Mouse (Mus musculus) megakaryocyte progenitor cell, adult 5-6 weeks (primary cell): Measurements from ENCODE around the gene Eps8l3. TPM values are rescaled to one million over a fixed set of nuclear protein-coding genes. Genes with fewer than 3 reads are reported as not detected.

Source experiments
- ATAC-seq: replicated peaks from 2 replicates; pipeline ENCODE4 v1.8.0; 2016; ENCODE audit warnings: mild to moderate bottlenecking, moderate TSS enrichment, inconsistent platforms; ENCODE audit not compliant: poor library complexity
- total RNA-seq, 2 experiments: library from RNA; stranded (forward) in 1 of 2; stranded (reverse) in 1 of 2; fragments of 157-497, 149-512 nt in 1 of 2; fragments of 200-1000 nt in 1 of 2; gene quantifications; 2 replicates each; pipeline versions ENCODE4 v1.2.3 to v1.2.4; 2015 to 2017

The Eps8l3 gene
- total RNA-seq, 2 experiments from 2014 or later, result 0.07 TPM; not detected in 1

DNA sequence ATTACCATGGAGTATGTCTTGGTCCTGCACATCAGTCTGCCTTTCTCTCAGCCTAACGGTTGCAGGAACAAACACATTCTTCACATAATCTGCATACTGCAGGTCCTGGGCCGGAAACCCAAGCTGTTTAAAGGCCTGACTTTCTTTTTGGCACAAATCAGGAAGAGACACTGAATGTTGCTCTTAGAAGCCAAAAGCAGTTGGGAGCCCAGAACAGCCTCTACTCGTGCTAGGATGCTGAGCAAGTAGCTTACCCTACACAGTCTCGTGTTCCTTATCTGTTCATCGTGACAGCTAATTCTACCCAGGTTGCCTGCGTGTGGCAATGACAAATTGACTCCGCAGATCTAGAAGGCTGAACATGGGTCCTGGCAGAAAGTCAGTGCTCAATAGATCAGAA, 63.5 kb downstream of the Eps8l3 start:
- no peak for ATAC-seq

DNA sequence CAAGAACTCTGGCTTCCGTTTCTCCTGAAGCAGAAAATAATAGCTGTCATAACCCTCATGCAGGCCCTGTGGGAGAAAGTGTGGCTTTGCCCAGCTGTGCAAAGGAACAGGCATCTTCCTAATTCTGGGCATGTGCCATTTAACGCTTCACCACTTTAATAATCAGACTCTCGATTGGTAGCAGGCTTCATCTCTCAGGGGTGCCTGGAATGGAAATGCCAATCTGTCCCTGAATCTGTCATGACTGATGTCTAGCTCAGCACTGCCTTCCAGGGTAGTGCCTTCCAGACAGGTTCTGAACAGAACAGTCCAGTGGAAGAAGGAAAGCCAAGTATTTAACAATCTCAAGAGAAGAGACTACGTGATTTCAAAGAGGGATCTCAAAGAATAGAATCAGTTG, 64.2 kb downstream of the Eps8l3 start:
- ATAC-seq, result no peak

Other genes with a start within 250 kb of the Eps8l3 start
- gene Gm10961, start 245.9 kb upstream of the Eps8l3 start, total RNA-seq (2015), result not detected in 2 replicates
- gene Gm10961, start 245.9 kb upstream of the Eps8l3 start, total RNA-seq (2017), result not detected in 2 replicates
- 18.5 and 19.7 TPM in 2 replicates for gene Strip1, start 245.5 kb upstream of the Eps8l3 start, total RNA-seq (2015)
- gene Strip1, start 245.5 kb upstream of the Eps8l3 start, total RNA-seq (2017), result 18.5 and 26.1 TPM in 2 replicates
- gene Ahcyl1, start 180.7 kb upstream of the Eps8l3 start, total RNA-seq (2015), result 82.8 and 84.9 TPM in 2 replicates
- 42.3 and 73.4 TPM in 2 replicates for gene Ahcyl1, start 180.7 kb upstream of the Eps8l3 start, total RNA-seq (2017)
- 2.2 and 4.8 TPM in 2 replicates for gene Csf1, start 116.8 kb upstream of the Eps8l3 start, total RNA-seq (2015)
- gene Csf1, start 116.8 kb upstream of the Eps8l3 start, total RNA-seq (2017), result 1.5 and 4.6 TPM in 2 replicates
- 38.2 and 61.5 TPM in 2 replicates for gene Gstm5, start 18.6 kb downstream of the Eps8l3 start, total RNA-seq (2015)
- 23.6 and 30.6 TPM in 2 replicates for gene Gstm5, start 18.6 kb downstream of the Eps8l3 start, total RNA-seq (2017)
- 4.4 and 5.7 TPM in 2 replicates for gene Gstm7, start 54.6 kb downstream of the Eps8l3 start, total RNA-seq (2015)
- 1.6 and 1.9 TPM in 2 replicates for gene Gstm7, start 54.6 kb downstream of the Eps8l3 start, total RNA-seq (2017)
- 0.22 TPM in 1 of 2 replicates, not detected in the other for gene Gstm6, start 66.5 kb downstream of the Eps8l3 start, total RNA-seq (2015)
- not detected in 2 replicates for gene Gstm6, start 66.5 kb downstream of the Eps8l3 start, total RNA-seq (2017)
- not detected in 2 replicates for gene Gstm3, start 92.1 kb downstream of the Eps8l3 start, total RNA-seq (2015)
- not detected in 2 replicates for gene Gstm3, start 92.1 kb downstream of the Eps8l3 start, total RNA-seq (2017)
- gene Gstm2, start 109.2 kb downstream of the Eps8l3 start, total RNA-seq (2015), result 2.1 and 2.2 TPM in 2 replicates
- gene Gstm2, start 109.2 kb downstream of the Eps8l3 start, total RNA-seq (2017), result 4.8 and 6.8 TPM in 2 replicates
- gene Gstm1, start 140.7 kb downstream of the Eps8l3 start, total RNA-seq (2015), result 1,143 and 1,246 TPM in 2 replicates
- gene Gstm1, start 140.7 kb downstream of the Eps8l3 start, total RNA-seq (2017), result 511 and 599 TPM in 2 replicates
- 12.5 and 15.8 TPM in 2 replicates for gene Gstm4, start 167.7 kb downstream of the Eps8l3 start, total RNA-seq (2015)
- 15.1 and 22.1 TPM in 2 replicates for gene Gstm4, start 167.7 kb downstream of the Eps8l3 start, total RNA-seq (2017)
- gene Ampd2, start 209.4 kb downstream of the Eps8l3 start, total RNA-seq (2015), result 52.9 and 63.6 TPM in 2 replicates
- 33.9 and 48.4 TPM in 2 replicates for gene Ampd2, start 209.4 kb downstream of the Eps8l3 start, total RNA-seq (2017)
- 0.72 and 1.8 TPM in 2 replicates for gene Gnat2, start 215.6 kb downstream of the Eps8l3 start, total RNA-seq (2015)
- 1.0 and 2.0 TPM in 2 replicates for gene Gnat2, start 215.6 kb downstream of the Eps8l3 start, total RNA-seq (2017)